Mouse (Mus musculus): ENCODE data around the gene Slc27a4.
"Not testable (repeated sequence)": the region's sequence is repeated elsewhere in the genome, so short reads cannot be mapped to it uniquely, and the experiment has no call there.

Slc27a4 gene

GRCm38 (mm10) chr2:29802075-29802826 is at the start of gene Slc27a4:
Gene Slc27a4, plus strand, starts transcription at chr2:29802634.
- in situ Hi-C loops (cut with MboI; ENCODE audit: low pct_unique_long_range_greater_than_20kb in 1 of 2, low sequenced_read_pairs in 2 of 2, unreplicated experiment in 1 of 2), result no loop called here

- in situ Hi-C loops (cut with MboI; ENCODE audit: low pct_unique_long_range_greater_than_20kb in 1 of 2, low sequenced_read_pairs in 2 of 2, unreplicated experiment in 1 of 2), result no loop called here
Observed at GRCm38 (mm10) chr2:29755693-29756092, 46.7 kb upstream of the Slc27a4 start.

- in situ Hi-C loops (cut with MboI; ENCODE audit: low pct_unique_long_range_greater_than_20kb in 1 of 2, low sequenced_read_pairs in 2 of 2, unreplicated experiment in 1 of 2), result loop anchor here in 1 of 2 experiments (10.0 kb wide), 1 partner anchor 100 kb away; the partner anchor contains the start of gene Cercam
Observed at GRCm38 (mm10) chr2:29764831-29765230, 37.6 kb upstream of the Slc27a4 start.

GRCm38 (mm10) chr2:29767976-29768709 is 34.3 kb upstream of the Slc27a4 start:
- in situ Hi-C loops (cut with MboI; ENCODE audit: low pct_unique_long_range_greater_than_20kb in 1 of 2, low sequenced_read_pairs in 2 of 2, unreplicated experiment in 1 of 2), result loop anchor here in 1 of 2 experiments (10.0 kb wide), 1 partner anchor 97 kb away; the partner anchor contains the start of gene Cercam

GRCm38 (mm10) chr2:29768901-29769300 is 33.5 kb upstream of the Slc27a4 start:
- in situ Hi-C loops (cut with MboI; ENCODE audit: low pct_unique_long_range_greater_than_20kb in 1 of 2, low sequenced_read_pairs in 2 of 2, unreplicated experiment in 1 of 2), result loop anchor here in 1 of 2 experiments (10.0 kb wide), 1 partner anchor 96 kb away; the partner anchor contains the start of gene Cercam

GRCm38 (mm10) chr2:29770162-29770561 is 32.3 kb upstream of the Slc27a4 start:
- in situ Hi-C loops (cut with MboI; ENCODE audit: low pct_unique_long_range_greater_than_20kb in 1 of 2, low sequenced_read_pairs in 2 of 2, unreplicated experiment in 1 of 2), result no loop called here

- in situ Hi-C loops (cut with MboI; ENCODE audit: low pct_unique_long_range_greater_than_20kb in 1 of 2, low sequenced_read_pairs in 2 of 2, unreplicated experiment in 1 of 2), result no loop called here
Observed at GRCm38 (mm10) chr2:29771611-29772461, 30.6 kb upstream of the Slc27a4 start.

- in situ Hi-C loops (cut with MboI; ENCODE audit: low pct_unique_long_range_greater_than_20kb in 1 of 2, low sequenced_read_pairs in 2 of 2, unreplicated experiment in 1 of 2), result no loop called here
Observed at GRCm38 (mm10) chr2:29773323-29773722, 29.1 kb upstream of the Slc27a4 start.

GRCm38 (mm10) chr2:29781256-29781655 is 21.2 kb upstream of the Slc27a4 start:
- in situ Hi-C loops (cut with MboI; ENCODE audit: low pct_unique_long_range_greater_than_20kb in 1 of 2, low sequenced_read_pairs in 2 of 2, unreplicated experiment in 1 of 2), result not testable (repeated sequence)

GRCm38 (mm10) chr2:29784290-29784689 is 18.1 kb upstream of the Slc27a4 start:
- in situ Hi-C loops (cut with MboI; ENCODE audit: low pct_unique_long_range_greater_than_20kb in 1 of 2, low sequenced_read_pairs in 2 of 2, unreplicated experiment in 1 of 2), result no loop called here

- in situ Hi-C loops (cut with MboI; ENCODE audit: low pct_unique_long_range_greater_than_20kb in 1 of 2, low sequenced_read_pairs in 2 of 2, unreplicated experiment in 1 of 2), result no loop called here
Observed at GRCm38 (mm10) chr2:29787104-29787917, 15.1 kb upstream of the Slc27a4 start, which contains the start of gene Coq4. Gene Coq4, plus strand, starts transcription at chr2:29787493.

GRCm38 (mm10) chr2:29787937-29788681 is 14.3 kb upstream of the Slc27a4 start, which contains the start of gene Trub2:
Gene Trub2, minus strand, starts transcription at chr2:29788502.
- in situ Hi-C loops (cut with MboI; ENCODE audit: low pct_unique_long_range_greater_than_20kb in 1 of 2, low sequenced_read_pairs in 2 of 2, unreplicated experiment in 1 of 2), result no loop called here

GRCm38 (mm10) chr2:29792772-29793487 is 9.5 kb upstream of the Slc27a4 start:
- in situ Hi-C loops (cut with MboI; ENCODE audit: low pct_unique_long_range_greater_than_20kb in 1 of 2, low sequenced_read_pairs in 2 of 2, unreplicated experiment in 1 of 2), result no loop called here

- in situ Hi-C loops (cut with MboI; ENCODE audit: low pct_unique_long_range_greater_than_20kb in 1 of 2, low sequenced_read_pairs in 2 of 2, unreplicated experiment in 1 of 2), result no loop called here
Observed at GRCm38 (mm10) chr2:29802827-29803201, 380 bp downstream of the Slc27a4 start.

GRCm38 (mm10) chr2:29803400-29803831 is 982 bp downstream of the Slc27a4 start:
- in situ Hi-C loops (cut with MboI; ENCODE audit: low pct_unique_long_range_greater_than_20kb in 1 of 2, low sequenced_read_pairs in 2 of 2, unreplicated experiment in 1 of 2), result no loop called here

GRCm38 (mm10) chr2:29815678-29816371 is 13.4 kb downstream of the Slc27a4 start:
- in situ Hi-C loops (cut with MboI; ENCODE audit: low pct_unique_long_range_greater_than_20kb in 1 of 2, low sequenced_read_pairs in 2 of 2, unreplicated experiment in 1 of 2), result loop anchor here (5.0 kb wide), 2 partner anchors 36 to 41 kb away; no protein-coding TSS in a partner anchor
